Mouse (Mus musculus) MEL (cell line): ENCODE data around the gene B430305J03Rik. TPM values are rescaled to one million over a fixed set of nuclear protein-coding genes. Genes with fewer than 3 reads are reported as not detected.

ENCODE experiments used
- DNase-seq: peaks from one replicate; pipeline ENCODE4 v3.0.0; 2011; ENCODE audit warnings: low read depth, low spot score
- H3K27ac ChIP-seq: 2 replicates; pipeline ENCODE4 v1.5.1; 2012; ENCODE audit warnings: low read depth, mild to moderate bottlenecking, control low read depth, low read length, moderate library complexity; ENCODE audit not compliant: control insufficient read depth
- H3K27me3 ChIP-seq, 2 experiments: fragments of 150-350 bp in 1 of 2; sonication (generic) in 1 of 2; 2 replicates each; pipeline ENCODE4 v1.6.1; 2012; ENCODE audit warnings: low read length in 2 of 2, mild to moderate bottlenecking in 2 of 2, improper control_type of control experiment in 1 of 2, moderate library complexity in 1 of 2; ENCODE audit not compliant: insufficient read depth in 2 of 2, control insufficient read depth in 1 of 2
- H3K36me3 ChIP-seq, 2 experiments: 2 replicates each; pipeline ENCODE4 v1.6.1; 2012 to 2014; ENCODE audit warnings: low read length in 2 of 2, improper control_type of control experiment in 1 of 2, inconsistent platforms in 1 of 2, mild to moderate bottlenecking in 1 of 2; ENCODE audit not compliant: insufficient read depth in 2 of 2, control insufficient read depth in 1 of 2
- H3K4me1 ChIP-seq, 2 experiments: fragments of 150-350 bp in 1 of 2; sonication (generic) in 1 of 2; 2 replicates each; pipeline ENCODE4 v1.6.1; 2012; ENCODE audit warnings: low read length in 2 of 2, improper control_type of control experiment in 1 of 2, mild to moderate bottlenecking in 1 of 2; ENCODE audit not compliant: insufficient read depth in 2 of 2, control insufficient read depth in 1 of 2
- H3K4me3 ChIP-seq, 2 experiments: fragments of 150-350 bp in 1 of 2; sonication (generic) in 1 of 2; 2 replicates each; pipeline ENCODE4 v1.5.1; 2012; ENCODE audit warnings: low read depth in 2 of 2, low read length in 2 of 2, mild to moderate bottlenecking in 2 of 2, moderate library complexity in 2 of 2, control low read depth in 1 of 2, improper control_type of control experiment in 1 of 2; ENCODE audit not compliant: control insufficient read depth in 1 of 2, insufficient read depth in 1 of 2
- H3K79me2 ChIP-seq: 2 replicates; pipeline ENCODE4 v1.6.1; 2012; ENCODE audit warnings: mild to moderate bottlenecking, low read length, moderate library complexity; ENCODE audit not compliant: control insufficient read depth, poor library complexity, insufficient read depth
- H3K9ac ChIP-seq: 2 replicates; pipeline ENCODE4 v1.6.1; 2012; ENCODE audit warnings: low read depth, mild to moderate bottlenecking, control low read depth, low read length, moderate library complexity; ENCODE audit not compliant: control insufficient read depth, poor library complexity, severe bottlenecking
- H3K9me3 ChIP-seq: fragments of 150-350 bp; sonication (generic); replicated peaks from 2 replicates; pipeline ENCODE4 v1.6.1; 2012; ENCODE audit warnings: mild to moderate bottlenecking, low read length, improper control_type of control experiment, moderate library complexity; ENCODE audit not compliant: insufficient read depth
- BHLHE40 ChIP-seq: IDR thresholded peaks from 2 replicates; pipeline ENCODE4 v1.6.1; 2012; ENCODE audit warnings: low read depth, mild to moderate bottlenecking, inconsistent platforms, low read length, improper control_type of control experiment, borderline replicate concordance
- CHD1 ChIP-seq: IDR thresholded peaks from 2 replicates; pipeline ENCODE4 v1.6.1; 2012; ENCODE audit warnings: low read depth, mild to moderate bottlenecking, inconsistent platforms, low read length, improper control_type of control experiment
- E2F4 ChIP-seq: IDR thresholded peaks from 2 replicates; pipeline ENCODE4 v1.6.1; 2011; ENCODE audit warnings: low read depth, low read length, improper control_type of control experiment, borderline replicate concordance
- ETS1 ChIP-seq: IDR thresholded peaks from 2 replicates; pipeline ENCODE4 v1.6.1; 2012; ENCODE audit warnings: low read depth, mild to moderate bottlenecking, inconsistent platforms, low read length, improper control_type of control experiment, moderate library complexity
- GABPA ChIP-seq: IDR thresholded peaks from 2 replicates; pipeline ENCODE4 v1.6.1; 2012; ENCODE audit warnings: low read depth, mild to moderate bottlenecking, inconsistent platforms, low read length, improper control_type of control experiment, moderate library complexity
- HCFC1 ChIP-seq: IDR thresholded peaks from 2 replicates; pipeline ENCODE4 v1.6.1; 2012; ENCODE audit warnings: low read depth, mild to moderate bottlenecking, inconsistent platforms, low read length, improper control_type of control experiment, moderate library complexity
- MEF2A ChIP-seq: IDR thresholded peaks from 2 replicates; pipeline ENCODE4 v1.6.1; 2014; ENCODE audit warnings: low read depth, mild to moderate bottlenecking, inconsistent platforms, low read length, improper control_type of control experiment; ENCODE audit not compliant: poor library complexity, insufficient replicate concordance, severe bottlenecking; ENCODE audit errors: extremely low read depth
- MXI1 ChIP-seq: IDR thresholded peaks from 2 replicates; pipeline ENCODE4 v1.6.1; 2011; ENCODE audit warnings: mild to moderate bottlenecking, low read depth, low read length, improper control_type of control experiment
- MYC ChIP-seq: IDR thresholded peaks from 2 replicates; pipeline ENCODE4 v1.6.1; 2011; ENCODE audit warnings: low read depth, mild to moderate bottlenecking, low read length, improper control_type of control experiment, moderate library complexity
- NELFE ChIP-seq: IDR thresholded peaks from 2 replicates; pipeline ENCODE4 v1.6.1; 2011; ENCODE audit warnings: low read depth, low read length, improper control_type of control experiment
- RAD21 ChIP-seq: IDR thresholded peaks from 2 replicates; pipeline ENCODE4 v1.6.1; 2011; ENCODE audit warnings: mild to moderate bottlenecking, low read depth, low read length, improper control_type of control experiment
- RCOR1 ChIP-seq: IDR thresholded peaks from 2 replicates; pipeline ENCODE4 v1.6.1; 2012; ENCODE audit warnings: low read depth, mild to moderate bottlenecking, inconsistent platforms, low read length, improper control_type of control experiment
- UBTF ChIP-seq: IDR thresholded peaks from 2 replicates; pipeline ENCODE4 v1.6.1; 2012; ENCODE audit warnings: low read depth, mild to moderate bottlenecking, inconsistent platforms, low read length, improper control_type of control experiment, moderate library complexity, borderline replicate concordance; ENCODE audit not compliant: insufficient read depth
- USF2 ChIP-seq, 2 experiments: IDR thresholded peaks; 2 replicates each; pipeline ENCODE4 v1.6.1; 2011 to 2012; ENCODE audit warnings: improper control_type of control experiment in 2 of 2, low read length in 2 of 2, borderline replicate concordance in 1 of 2, inconsistent platforms in 1 of 2, low read depth in 1 of 2, mild to moderate bottlenecking in 1 of 2; ENCODE audit not compliant: insufficient read depth in 1 of 2
- ZC3H11A ChIP-seq: IDR thresholded peaks from 2 replicates; pipeline ENCODE4 v1.6.1; 2012; ENCODE audit warnings: low read depth, mild to moderate bottlenecking, inconsistent platforms, low read length, improper control_type of control experiment
- ZMIZ1 ChIP-seq: IDR thresholded peaks from 2 replicates; pipeline ENCODE4 v1.6.1; 2012; ENCODE audit warnings: low read depth, mild to moderate bottlenecking, inconsistent platforms, low read length, improper control_type of control experiment, moderate library complexity
- polyA plus RNA-seq, 2 experiments: library from polyadenylated mRNA; stranded (reverse) in 1 of 2; unstranded in 1 of 2; fragments of >175 nt in 1 of 2; fragments of >200 nt in 1 of 2; gene quantifications; 2 replicates each; pipeline versions ENCODE4 v1.2.1 to v1.2.4; 2012; ENCODE audit warnings: low replicate concordance in 2 of 2, low read depth in 1 of 2; ENCODE audit not compliant: insufficient read length in 2 of 2, insufficient read depth in 1 of 2, missing spikeins in 1 of 2
- total RNA-seq: library from RNA; depleted of rRNA; stranded (reverse); fragments of 300-350 nt; gene quantifications from 2 replicates; pipeline ENCODE4 v1.2.3, GENCODE M21; 2012

The B430305J03Rik gene
- total and polyA plus RNA-seq, 3 experiments, result 1.2 to 4.2 TPM; not detected in 1

DNA sequence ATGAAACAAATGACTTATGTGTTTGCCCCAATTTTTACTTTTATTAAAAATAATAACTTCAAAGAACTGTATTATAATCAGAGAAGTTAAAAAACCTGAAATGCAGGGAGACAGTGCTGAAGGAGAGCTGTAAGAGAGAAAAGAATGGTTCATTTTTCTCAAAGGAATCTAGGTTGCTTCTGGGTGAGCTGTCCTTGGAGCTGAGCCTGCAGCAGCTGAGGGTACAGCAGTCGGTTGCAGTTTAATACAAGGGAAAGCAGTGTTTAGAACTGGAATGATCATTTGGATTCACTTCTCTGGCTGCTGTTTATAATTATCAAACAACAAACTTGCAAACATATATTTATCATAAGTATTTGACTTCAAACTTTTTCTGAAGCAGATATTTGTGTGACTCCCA lies 16.3 kb downstream of the B430305J03Rik start:
- H3K9me3 ChIP-seq, result no peaks in the 10 kb centered on the region
- no peaks in the 10 kb centered on the region for H3K79me2 ChIP-seq
- H3K4me3 ChIP-seq, result no peak overlapping the region
- no peak overlapping the region for H3K9ac ChIP-seq
- no peaks in the 10 kb centered on the region for H3K4me1 ChIP-seq
- H3K36me3 ChIP-seq, result no peaks in the 10 kb centered on the region
- no peak for DNase-seq
- no peaks in the 10 kb centered on the region; a peak in 3 of 4 replicates for H3K27me3 ChIP-seq
- H3K27ac ChIP-seq, result no peak overlapping the region
- TF ChIP-seq ZMIZ1 (no peak), UBTF (no peak)

DNA sequence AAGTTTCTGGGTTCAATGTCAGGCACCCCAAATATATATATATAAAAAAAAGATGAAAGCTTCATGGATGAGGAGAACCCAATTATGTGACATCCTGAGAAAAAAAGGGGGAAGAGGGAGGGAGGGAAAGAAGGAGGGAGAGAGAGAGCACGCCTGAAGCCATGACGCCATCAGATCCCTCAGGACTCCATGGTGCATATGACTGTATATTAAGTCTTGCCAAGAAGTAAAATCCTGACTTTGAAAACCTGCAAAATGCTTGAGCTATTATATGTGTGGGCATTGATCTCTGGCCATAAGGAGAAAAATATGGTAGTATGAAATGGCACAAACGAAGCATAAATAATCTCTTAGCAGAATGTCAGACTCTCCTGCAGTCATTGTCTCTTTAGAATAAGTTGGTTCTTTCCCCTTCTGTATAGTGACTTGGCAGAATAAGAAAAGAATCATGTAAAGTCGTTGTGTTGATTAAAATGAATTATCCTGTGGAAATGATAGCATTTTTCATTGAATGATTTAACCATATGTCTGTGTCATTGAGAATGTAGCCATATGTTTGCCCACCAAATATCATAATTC lies 17.6 kb downstream of the B430305J03Rik start:
- no peaks in the 10 kb centered on the region for H3K9me3 ChIP-seq
- no peak overlapping the region for H3K4me3 ChIP-seq

GRCm38 (mm10) chr3:61345636-61346035 lies 20.1 kb downstream of the B430305J03Rik start:
- H3K9me3 ChIP-seq, result no peaks in the 10 kb centered on the region
- no peak overlapping the region for H3K9ac ChIP-seq
- H3K27ac ChIP-seq, result no peak overlapping the region
- H3K79me2 ChIP-seq, result no peaks in the 10 kb centered on the region
- DNase-seq, result no peak
- H3K4me1 ChIP-seq, result no peaks in the 10 kb centered on the region
- TF ChIP-seq HCFC1 (no peak), USF2 (IDR thresholded peaks at IDR 0.05; ENCODE audit: borderline replicate concordance in 1 of 2, insufficient read depth in 1 of 2, low read depth in 1 of 2, low read length in 2 of 2) (no peak), ETS1 (no peak), E2F4 (no peak), UBTF (no peak), RCOR1 (no peak), ZC3H11A (no peak), RAD21 (no peak), MXI1 (no peak), NELFE (no peak), MEF2A (no peak), CHD1 (no peak), BHLHE40 (no peak), GABPA (no peak)
- TF ChIP-seq, all 39 proteins: peak for 0
- Histone ChIP-seq H3K36me3 (no peaks in the 10 kb centered on the region), H3K4me3 (no peak overlapping the region), H3K27me3 (no peaks in the 10 kb centered on the region; a peak in 1 of 4 replicates)

More for the DNA sequence above, 17.6 kb downstream of the B430305J03Rik start:
- no peak for DNase-seq
- no peaks in the 10 kb centered on the region for H3K79me2 ChIP-seq
- H3K27ac ChIP-seq, result no peak overlapping the region
- H3K27me3 ChIP-seq, result no peaks in the 10 kb centered on the region; a peak in 1 of 4 replicates
- TF ChIP-seq MYC, result no peak
- TF ChIP-seq USF2 (IDR thresholded peaks at IDR 0.05; ENCODE audit: borderline replicate concordance in 1 of 2, insufficient read depth in 1 of 2, low read depth in 1 of 2, low read length in 2 of 2), result no peak
- no peak overlapping the region for H3K9ac ChIP-seq
- no peaks in the 10 kb centered on the region for H3K36me3 ChIP-seq
- H3K4me1 ChIP-seq, result no peaks in the 10 kb centered on the region
